Mouse (Mus musculus): ENCODE measurements around the gene 2610028H24Rik. TPM values are rescaled to one million over a fixed set of nuclear protein-coding genes. Genes with fewer than 3 reads are reported as not detected.

The 2610028H24Rik gene
- polyA plus RNA-seq, 1 experiment from 2014 or later, result not detected

DNA sequence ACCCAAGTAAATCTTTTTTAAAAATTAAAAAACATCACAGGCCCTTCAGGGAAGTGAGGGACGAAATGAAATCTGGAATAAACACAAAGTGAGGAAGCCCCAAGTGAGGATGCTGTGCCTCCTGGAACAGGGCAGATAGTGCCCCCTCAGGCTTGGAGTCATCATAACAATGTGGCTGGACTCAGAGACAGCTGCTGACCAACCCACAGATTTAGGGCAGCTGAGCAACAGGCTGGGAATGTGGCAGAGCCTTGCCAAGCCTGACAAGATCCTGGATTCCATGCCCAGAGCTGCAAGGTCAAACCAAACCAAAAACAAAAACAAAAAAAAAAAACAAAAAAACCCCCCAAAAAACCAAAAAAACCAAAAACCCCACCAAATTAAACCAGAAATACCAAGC lies 12.4 kb downstream of the 2610028H24Rik start:
- WGBS, result 77% methylated on average over 1 of the region's 1 CpGs
- Histone ChIP-seq H3K9me3 (no peaks in the 10 kb centered on the region), H3K4me2 (replicated peaks) (no peak overlapping the region), H3K27ac (replicated peaks) (no peak overlapping the region), H3K4me1 (no peaks in the 10 kb centered on the region), H3K9ac (replicated peaks) (no peak overlapping the region), H3K36me3 (0 out of 2 replicates have a peak, but pooled peaks cover 2% of the 10 kb centered on the region), H3K4me3 (no peak overlapping the region), H3K27me3 (no peaks in the 10 kb centered on the region)
- no peak for ATAC-seq (replicated peaks)

DNA sequence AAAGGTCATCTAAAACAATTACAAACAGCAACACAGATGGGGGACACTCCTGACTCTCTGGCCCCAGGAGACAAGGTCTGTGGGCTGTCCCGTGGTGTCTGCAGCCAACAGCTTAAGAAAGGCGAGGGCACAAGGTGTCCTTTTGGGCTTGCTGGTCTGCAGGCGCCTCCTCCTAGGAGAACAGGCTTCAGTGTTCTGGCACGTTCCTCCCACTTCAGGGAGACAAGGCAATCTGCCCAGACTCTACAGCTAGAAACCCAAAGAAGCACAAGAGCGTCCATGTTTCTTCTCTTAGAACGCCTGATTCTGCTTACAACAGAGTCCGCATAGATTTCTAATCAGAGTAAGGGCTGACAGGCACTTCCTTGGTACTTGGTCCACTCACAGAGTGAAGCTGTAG lies 13.4 kb downstream of the 2610028H24Rik start:
- Histone ChIP-seq H3K4me1 (no peaks in the 10 kb centered on the region), H3K4me3 (no peak overlapping the region), H3K36me3 (0 out of 2 replicates have a peak, but pooled peaks cover 2% of the 10 kb centered on the region), H3K4me2 (replicated peaks) (no peak overlapping the region), H3K9ac (replicated peaks) (no peak overlapping the region), H3K27me3 (no peaks in the 10 kb centered on the region), H3K9me3 (no peaks in the 10 kb centered on the region), H3K27ac (replicated peaks) (no peak overlapping the region)
- WGBS, result 90% methylated on average over 7 of the region's 7 CpGs
- no peak for ATAC-seq (replicated peaks)

DNA sequence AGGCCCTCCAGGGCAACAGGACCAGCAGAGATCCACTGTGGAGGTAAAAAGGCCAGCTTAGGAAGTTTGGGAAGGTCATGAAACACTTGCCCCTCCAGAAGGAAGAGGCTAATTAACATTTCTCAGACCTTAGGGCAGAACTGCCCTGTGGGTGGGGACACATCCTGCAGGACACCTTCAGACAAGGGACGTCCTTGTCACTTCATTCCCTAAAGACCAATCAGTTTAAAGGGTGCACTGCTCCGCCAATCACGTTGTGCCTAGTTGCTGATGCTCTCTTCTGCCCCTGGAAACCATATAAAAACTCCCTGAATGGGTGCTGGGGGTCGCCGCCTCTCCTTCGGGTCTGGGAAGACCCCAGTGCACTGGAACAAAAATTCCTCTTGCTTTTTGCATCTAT lies 13.8 kb downstream of the 2610028H24Rik start:
- Histone ChIP-seq H3K27ac (replicated peaks) (no peak overlapping the region), H3K27me3 (no peaks in the 10 kb centered on the region), H3K4me2 (replicated peaks) (no peak overlapping the region), H3K36me3 (0 out of 2 replicates have a peak, but pooled peaks cover 2% of the 10 kb centered on the region), H3K4me1 (peaks cover 3% of the 10 kb centered on the region; the same call in 1 of the 2 replicates), H3K4me3 (no peak overlapping the region), H3K9me3 (no peaks in the 10 kb centered on the region), H3K9ac (replicated peaks) (no peak overlapping the region)
- no peak for ATAC-seq (replicated peaks)
- WGBS, result 85% methylated on average over 6 of the region's 6 CpGs

DNA sequence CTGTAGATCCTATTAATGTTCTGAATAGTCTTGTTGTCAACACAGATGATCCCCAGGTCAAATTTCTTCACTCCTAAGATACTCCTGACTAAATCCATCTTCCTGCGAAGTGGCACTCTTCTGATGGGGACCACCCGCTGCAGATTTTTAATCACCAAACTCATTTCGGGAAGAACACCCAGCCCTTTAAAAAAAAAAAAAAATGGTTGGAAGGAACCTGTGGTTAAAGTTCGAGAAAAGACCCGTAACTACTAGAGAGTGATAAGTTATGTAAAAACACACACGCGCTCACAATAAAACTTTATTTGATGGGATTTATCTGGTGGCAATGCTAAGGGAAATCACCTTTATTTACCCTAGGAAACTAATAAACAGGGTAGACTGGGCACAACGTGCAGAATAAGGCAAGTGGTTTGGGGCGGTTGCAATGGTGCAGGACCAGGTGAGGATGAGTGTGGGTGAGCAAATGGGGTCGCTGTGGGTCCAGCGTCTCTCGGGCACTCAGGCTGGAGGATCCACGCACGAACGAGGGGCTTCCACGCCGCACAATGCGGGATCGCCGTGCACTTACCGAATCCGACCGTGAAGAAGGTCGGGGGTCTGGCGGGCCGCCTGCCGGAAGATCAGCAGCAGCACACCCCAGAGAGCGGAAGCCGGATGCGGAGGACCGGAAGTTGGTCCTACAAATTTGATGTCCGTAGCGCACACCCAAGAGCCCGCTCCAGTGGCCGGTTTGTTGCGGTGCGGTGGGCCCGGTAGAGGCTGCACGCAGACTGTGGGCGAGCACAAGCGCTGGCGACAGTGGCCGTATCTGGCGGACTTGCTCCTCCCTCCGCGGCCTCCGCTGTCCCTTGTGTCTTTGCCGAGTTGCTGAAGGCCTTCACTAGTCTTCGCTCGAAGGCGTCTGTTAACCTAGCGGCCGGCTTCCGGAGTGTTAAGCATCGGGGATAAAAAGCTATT lies 19.6 kb downstream of the 2610028H24Rik start, which contains the start of the genes Mcm3ap and Ybey:
Mcm3ap (plus strand) TSS at position 725 of the 960 bp plus-strand sequence.
Ybey (minus strand) TSS at position 912 of the 960 bp plus-strand sequence.
- Histone ChIP-seq H3K4me3 (peak within 1 kb of the TSS; percentile 69), H3K9ac (replicated peaks) (peak within 1 kb of the TSS; percentile 86), H3K9me3 (no peaks in the 10 kb centered on the region), H3K27me3 (no peaks in the 10 kb centered on the region), H3K27ac (replicated peaks) (peak within 1 kb of the TSS; percentile 87), H3K4me2 (replicated peaks) (peak within 1 kb of the TSS; percentile 58), H3K36me3 (peaks cover 30% of the 10 kb centered on the region), H3K4me1 (peaks cover 28% of the 10 kb centered on the region)
- ATAC-seq (replicated peaks), result peak; percentile 99
- WGBS, result 1% methylated on average over 55 of the region's 55 CpGs

DNA sequence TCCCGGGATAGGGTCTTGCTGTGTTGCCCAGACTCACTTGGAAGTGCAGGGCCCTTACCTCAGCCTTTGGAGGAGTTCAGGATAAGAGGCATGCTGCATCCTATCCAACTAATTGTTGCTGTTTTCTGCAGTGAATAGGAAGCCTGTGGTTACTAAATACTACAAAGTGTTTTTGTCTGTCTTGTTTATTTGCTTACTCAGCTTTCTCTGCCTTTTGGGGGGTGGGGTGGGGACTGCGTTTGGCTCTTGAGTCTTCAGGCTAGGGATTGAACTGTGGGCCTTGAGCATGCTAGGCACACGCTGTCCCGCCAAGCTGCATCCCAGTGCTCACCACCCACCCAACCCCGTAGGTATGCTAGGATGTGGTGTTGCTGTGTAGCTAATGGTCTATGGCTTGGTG lies 24.9 kb downstream of the 2610028H24Rik start:
- Histone ChIP-seq H3K4me3 (no peak overlapping the region), H3K4me2 (replicated peaks) (no peak overlapping the region), H3K9ac (replicated peaks) (0 out of 2 replicates have a peak overlapping the region, but pooled peaks have one; percentile 12), H3K4me1 (peaks cover 27% of the 10 kb centered on the region), H3K27ac (replicated peaks) (no peak overlapping the region), H3K9me3 (no peaks in the 10 kb centered on the region), H3K27me3 (no peaks in the 10 kb centered on the region), H3K36me3 (peaks cover 62% of the 10 kb centered on the region)
- 88% methylated on average over 5 of the region's 5 CpGs for WGBS
- no peak for ATAC-seq (replicated peaks)

DNA sequence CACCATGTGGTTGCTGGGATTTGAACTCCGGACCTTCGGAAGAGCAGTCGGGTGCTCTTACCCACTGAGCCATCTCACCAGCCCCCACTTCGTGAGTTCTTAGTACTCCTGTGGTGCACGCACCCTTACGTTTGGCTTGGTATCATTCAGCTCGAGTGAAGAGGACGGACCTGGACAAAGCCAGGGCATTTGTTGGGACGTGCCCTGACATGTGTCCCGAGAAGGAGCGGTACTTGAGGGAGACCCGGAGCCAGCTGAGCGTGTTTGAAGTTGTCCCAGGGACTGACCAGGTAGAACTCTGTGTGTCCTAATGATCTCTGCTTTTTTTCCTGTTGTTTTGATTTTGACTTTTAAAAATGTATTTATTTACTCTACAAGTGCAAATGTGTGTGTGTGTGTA lies 32.0 kb downstream of the 2610028H24Rik start:
- Histone ChIP-seq H3K27me3 (no peaks in the 10 kb centered on the region), H3K36me3 (peaks cover 94% of the 10 kb centered on the region), H3K4me1 (no peaks in the 10 kb centered on the region), H3K4me2 (replicated peaks) (no peak overlapping the region), H3K9ac (replicated peaks) (no peak overlapping the region), H3K27ac (replicated peaks) (no peak overlapping the region), H3K9me3 (no peaks in the 10 kb centered on the region), H3K4me3 (no peak overlapping the region)
- WGBS, result 92% methylated on average over 13 of the region's 13 CpGs
- no peak for ATAC-seq (replicated peaks)

DNA sequence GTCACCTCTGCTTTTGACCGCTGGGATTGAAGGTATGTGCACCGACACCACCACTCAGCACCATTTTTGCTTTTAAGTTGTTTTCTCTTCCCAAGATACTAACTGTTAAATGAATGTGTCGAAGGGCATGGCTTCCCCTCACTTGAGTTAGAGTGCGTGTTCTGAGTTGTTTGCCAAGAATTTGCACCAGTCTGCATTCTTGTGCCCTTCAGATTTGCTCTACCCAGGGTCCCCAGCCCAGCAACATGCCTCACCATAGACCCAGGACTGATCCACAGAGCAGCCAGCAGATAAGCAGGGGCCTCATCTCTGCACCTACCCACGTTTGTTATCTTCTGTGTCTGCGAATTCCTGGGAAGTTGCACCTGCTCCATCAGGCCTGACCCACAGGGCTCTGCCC lies 32.6 kb downstream of the 2610028H24Rik start:
- 97% methylated on average over 6 of the region's 6 CpGs for WGBS

DNA sequence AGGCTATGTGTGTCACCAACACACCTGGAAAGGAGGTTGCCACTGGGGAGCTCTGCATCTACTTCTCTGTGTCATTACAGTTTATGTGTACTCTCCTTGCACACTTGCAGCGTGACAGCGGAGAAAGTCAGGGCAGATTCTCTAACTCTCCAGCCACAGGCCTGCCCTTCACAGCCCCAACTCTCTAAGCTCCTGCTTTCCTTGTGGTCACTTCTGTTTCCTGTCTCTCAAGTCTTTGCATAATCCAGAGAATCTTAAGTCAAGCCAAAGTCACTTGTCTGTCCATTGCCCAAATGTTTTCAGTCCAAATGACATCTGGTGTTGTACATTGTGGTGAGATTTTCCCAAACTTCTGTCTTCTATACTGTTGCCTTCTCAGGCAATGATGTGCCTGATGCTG lies 37.4 kb downstream of the 2610028H24Rik start:
- Histone ChIP-seq H3K4me3 (no peak overlapping the region), H3K9me3 (no peaks in the 10 kb centered on the region), H3K4me1 (no peaks in the 10 kb centered on the region), H3K27ac (replicated peaks) (no peak overlapping the region), H3K4me2 (replicated peaks) (no peak overlapping the region), H3K36me3 (peaks cover 95% of the 10 kb centered on the region), H3K27me3 (no peaks in the 10 kb centered on the region), H3K9ac (replicated peaks) (no peak overlapping the region)
- ATAC-seq (replicated peaks), result no peak
- 99% methylated on average over 2 of the region's 2 CpGs for WGBS

More for the DNA sequence above, 32.6 kb downstream of the 2610028H24Rik start:
- Histone ChIP-seq H3K27ac (replicated peaks) (no peak overlapping the region), H3K4me1 (no peaks in the 10 kb centered on the region), H3K9ac (replicated peaks) (no peak overlapping the region), H3K4me2 (replicated peaks) (no peak overlapping the region), H3K36me3 (peaks cover 95% of the 10 kb centered on the region), H3K9me3 (no peaks in the 10 kb centered on the region), H3K27me3 (no peaks in the 10 kb centered on the region), H3K4me3 (no peak overlapping the region)
- no peak for ATAC-seq (replicated peaks)

DNA sequence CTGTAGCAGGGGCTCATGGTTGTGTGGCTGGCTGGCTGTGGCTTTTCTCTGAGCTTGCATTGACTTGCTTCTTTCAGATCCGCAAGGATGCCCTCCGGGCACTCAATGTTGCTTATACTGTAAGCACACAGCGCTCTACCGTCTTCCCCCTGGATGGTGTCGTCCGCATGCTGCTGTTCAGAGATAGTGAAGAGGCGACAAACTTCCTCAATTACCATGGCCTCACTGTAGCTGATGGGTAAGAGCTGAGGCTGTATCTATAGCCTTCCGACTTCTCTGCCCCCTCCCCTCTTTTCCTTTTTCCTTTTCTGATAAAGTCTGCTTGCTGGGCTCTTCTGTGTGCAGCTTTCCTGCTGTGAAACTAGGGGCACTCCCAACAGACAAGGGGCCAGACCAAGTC lies 39.4 kb downstream of the 2610028H24Rik start:
- Histone ChIP-seq H3K9ac (replicated peaks) (no peak overlapping the region), H3K27me3 (no peaks in the 10 kb centered on the region), H3K4me3 (no peak overlapping the region), H3K4me1 (no peaks in the 10 kb centered on the region), H3K27ac (replicated peaks) (no peak overlapping the region), H3K4me2 (replicated peaks) (no peak overlapping the region), H3K36me3 (peaks cover 92% of the 10 kb centered on the region), H3K9me3 (no peaks in the 10 kb centered on the region)
- WGBS, result 94% methylated on average over 8 of the region's 8 CpGs
- no peak for ATAC-seq (replicated peaks)

DNA sequence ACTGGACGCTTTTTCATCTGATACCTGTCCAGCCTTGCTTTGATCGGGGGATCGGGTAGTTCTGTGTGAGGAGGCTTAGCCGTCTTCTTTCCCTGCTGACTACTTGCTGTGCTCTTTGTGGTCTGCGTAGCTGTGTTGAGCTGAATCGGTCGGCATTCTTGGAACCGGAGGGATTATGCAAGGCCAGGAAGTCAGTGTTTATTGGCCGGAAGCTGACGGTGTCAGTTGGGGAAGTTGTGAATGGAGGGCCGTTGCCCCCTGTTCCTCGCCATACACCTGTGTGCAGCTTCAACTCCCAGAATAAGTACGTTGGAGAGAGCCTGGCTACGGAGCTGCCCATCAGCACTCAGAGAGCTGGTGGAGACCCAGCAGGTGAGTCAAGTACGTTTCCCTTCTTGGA lies 40.3 kb downstream of the 2610028H24Rik start:
- Histone ChIP-seq H3K4me2 (replicated peaks) (no peak overlapping the region), H3K36me3 (peaks cover 92% of the 10 kb centered on the region), H3K9ac (replicated peaks) (no peak overlapping the region), H3K4me1 (no peaks in the 10 kb centered on the region), H3K27me3 (no peaks in the 10 kb centered on the region), H3K27ac (replicated peaks) (no peak overlapping the region), H3K4me3 (no peak overlapping the region), H3K9me3 (no peaks in the 10 kb centered on the region)
- 93% methylated on average over 15 of the region's 15 CpGs for WGBS
- ATAC-seq (replicated peaks), result no peak

DNA sequence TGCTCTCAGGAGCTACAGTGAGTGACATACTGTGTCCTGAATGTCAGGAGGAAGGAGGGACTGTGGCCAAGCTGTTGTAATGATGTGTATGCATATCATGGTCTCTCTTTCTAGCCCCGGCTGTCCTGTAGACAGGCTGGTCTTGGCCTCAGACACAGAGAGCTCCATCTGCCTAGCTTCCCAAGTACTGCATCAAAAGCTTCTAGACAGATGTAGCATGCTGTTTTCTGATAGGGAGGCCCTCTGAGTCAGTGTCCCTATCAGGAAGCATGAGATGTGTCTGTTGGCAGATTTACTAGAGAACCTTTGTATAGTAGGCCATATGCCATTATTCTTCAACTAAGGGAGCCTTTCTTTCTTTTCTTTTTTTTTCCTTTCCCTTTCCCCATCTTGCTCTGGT lies 44.6 kb downstream of the 2610028H24Rik start:
- no peaks in the 10 kb centered on the region for H3K27me3 ChIP-seq
- ATAC-seq (replicated peaks), result no peak
- no peaks in the 10 kb centered on the region for H3K4me1 ChIP-seq
- H3K4me2 ChIP-seq (replicated peaks), result no peak overlapping the region
- no peak overlapping the region for H3K27ac ChIP-seq (replicated peaks)
- H3K9me3 ChIP-seq, result no peaks in the 10 kb centered on the region
- 97% methylated on average over 1 of the region's 1 CpGs for WGBS
- H3K4me3 ChIP-seq, result no peak overlapping the region
- no peak overlapping the region for H3K9ac ChIP-seq (replicated peaks)
- peaks cover 87% of the 10 kb centered on the region for H3K36me3 ChIP-seq

DNA sequence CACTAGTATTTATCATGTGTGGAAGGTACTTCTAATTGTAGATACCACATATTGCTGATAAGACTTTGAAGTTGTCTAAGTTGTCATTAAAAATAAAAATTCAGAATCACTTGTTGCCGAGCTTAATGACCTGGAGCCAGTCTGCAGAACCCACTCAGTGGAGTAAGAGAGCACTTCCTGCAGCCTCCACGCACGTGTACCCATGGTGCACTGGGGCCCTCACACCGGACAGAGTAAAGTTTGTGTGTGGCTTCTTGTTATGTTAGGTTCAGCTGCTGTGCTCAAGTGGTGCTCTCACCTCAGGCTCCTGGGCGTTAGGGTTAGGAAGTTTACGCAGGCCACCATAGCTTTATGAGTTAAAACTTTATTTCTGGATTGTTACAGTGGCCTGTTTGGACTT lies 46.6 kb downstream of the 2610028H24Rik start:
- H3K36me3 ChIP-seq, result peaks cover 87% of the 10 kb centered on the region
- WGBS, result 90% methylated on average over 6 of the region's 6 CpGs
- H3K4me3 ChIP-seq, result no peak overlapping the region

More for the DNA sequence above, 46.6 kb downstream of the 2610028H24Rik start:
- Histone ChIP-seq H3K9ac (replicated peaks) (no peak overlapping the region), H3K4me2 (replicated peaks) (no peak overlapping the region), H3K9me3 (no peaks in the 10 kb centered on the region), H3K4me1 (no peaks in the 10 kb centered on the region), H3K27me3 (no peaks in the 10 kb centered on the region), H3K27ac (replicated peaks) (no peak overlapping the region)
- ATAC-seq (replicated peaks), result no peak

All from forebrain, embryonic 15.5 days (tissue).